Mouse (Mus musculus): ENCODE measurements around the gene Chchd6. TPM values are rescaled to one million over a fixed set of nuclear protein-coding genes. Genes with fewer than 3 reads are reported as not detected.

The Chchd6 gene
- polyA plus RNA-seq, 1 experiment from 2014 or later, result 69.0 TPM

DNA sequence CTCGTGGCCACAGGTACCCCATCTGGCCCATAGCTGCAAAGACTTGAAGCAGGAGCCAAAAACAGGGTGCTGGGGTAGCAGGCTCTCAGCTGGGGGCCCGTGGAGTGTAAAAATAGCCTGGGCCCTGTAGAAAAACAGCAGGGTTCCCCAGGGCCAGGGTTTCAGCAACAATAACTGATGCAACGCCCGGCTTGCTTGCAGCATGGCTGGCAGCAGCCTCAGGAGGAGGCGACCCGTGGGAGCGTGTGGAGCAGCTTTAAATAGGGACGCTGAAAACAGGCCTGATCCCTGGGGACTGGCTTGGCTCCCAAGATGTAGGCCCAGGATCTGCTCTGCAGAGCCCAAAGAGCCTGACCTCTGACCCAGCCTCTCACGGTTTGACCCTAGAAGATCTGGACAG, 257.9 kb downstream of the Chchd6 start:
- WGBS, result 88% methylated on average over 9 of the region's 9 CpGs
- Histone ChIP-seq H3K36me3 (ENCODE audit: control insufficient read depth, insufficient read depth, low read length) (peaks cover 93% of the 10 kb centered on the region), H3K4me3 (ENCODE audit: low read length) (no peak overlapping the region), H3K27ac (ENCODE audit: low read depth, low read length) (no peak overlapping the region), H3K27me3 (ENCODE audit: control insufficient read depth, insufficient read depth, low read length) (no peaks in the 10 kb centered on the region), H3K9me3 (ENCODE audit: control insufficient read depth, low read length) (no peaks in the 10 kb centered on the region), H3K4me1 (ENCODE audit: control insufficient read depth, insufficient read depth, low read length) (no peaks in the 10 kb centered on the region), H3K4me2 (replicated peaks; ENCODE audit: low read depth, low read length) (no peak overlapping the region), H3K9ac (ENCODE audit: low read depth, low read length) (no peak overlapping the region)
- ATAC-seq (ENCODE audit: low FRiP score, low TSS enrichment), result no peak

- 91% methylated on average over 12 of the region's 12 CpGs for WGBS
- Histone ChIP-seq H3K27ac (ENCODE audit: low read depth, low read length) (no peak overlapping the region), H3K4me3 (ENCODE audit: low read length) (no peak overlapping the region), H3K36me3 (ENCODE audit: control insufficient read depth, insufficient read depth, low read length) (peaks cover 96% of the 10 kb centered on the region), H3K4me2 (replicated peaks; ENCODE audit: low read depth, low read length) (no peak overlapping the region), H3K27me3 (ENCODE audit: control insufficient read depth, insufficient read depth, low read length) (no peaks in the 10 kb centered on the region), H3K9me3 (ENCODE audit: control insufficient read depth, low read length) (no peaks in the 10 kb centered on the region), H3K4me1 (ENCODE audit: control insufficient read depth, insufficient read depth, low read length) (no peaks in the 10 kb centered on the region), H3K9ac (ENCODE audit: low read depth, low read length) (no peak overlapping the region)
- ATAC-seq (ENCODE audit: low FRiP score, low TSS enrichment), result no peak
Observed at GRCm38 (mm10) chr6:89333964-89334702, 261.3 kb downstream of the Chchd6 start.

Other genes with a start within 250 kb of the Chchd6 start
- 15.4 and 28.0 TPM in 2 replicates for gene Plxna1, start 233.0 kb downstream of the Chchd6 start, polyA plus RNA-seq (2014; fragmentation: Nextera tagmentation; extraction: Ambion mirVana)
- 16.0 and 21.0 TPM in 2 replicates for gene Txnrd3, start 48.3 kb upstream of the Chchd6 start, polyA plus RNA-seq (2014; fragmentation: Nextera tagmentation; extraction: Ambion mirVana)
- gene Vmn1r40, start 111.9 kb upstream of the Chchd6 start, polyA plus RNA-seq (2014; fragmentation: Nextera tagmentation; extraction: Ambion mirVana), result not detected in 2 replicates
- not detected in 2 replicates for gene Vmn1r41, start 145.1 kb upstream of the Chchd6 start, polyA plus RNA-seq (2014; fragmentation: Nextera tagmentation; extraction: Ambion mirVana)